Mouse (Mus musculus): ENCODE measurements around the gene Nefh. TPM values are rescaled to one million over a fixed set of nuclear protein-coding genes. Genes with fewer than 3 reads are reported as not detected.

Gene Nefh
- not detected in 2 replicates for polyA plus RNA-seq (2012; ENCODE audit: insufficient read depth, insufficient read length, missing spikeins)

DNA sequence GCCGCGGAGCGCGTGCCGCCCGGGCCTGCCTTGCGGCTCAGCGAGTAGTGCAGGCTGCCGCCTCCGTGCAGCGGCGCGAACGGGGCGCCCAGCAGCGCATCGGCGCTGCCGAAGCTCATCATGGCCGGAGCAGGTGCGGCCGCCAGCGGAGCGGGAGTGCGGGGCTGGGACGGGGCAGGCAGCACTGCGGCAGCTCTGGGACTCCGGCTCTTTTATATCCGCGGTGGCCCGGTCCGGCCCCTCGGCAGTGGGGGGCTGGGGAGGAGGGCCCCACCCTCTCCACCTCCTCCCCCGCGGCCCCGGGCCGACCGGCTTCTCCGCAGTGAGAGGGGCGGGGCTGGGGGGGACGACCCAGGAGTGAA is at the start of gene Nefh:
Gene Nefh (minus strand): TSS at position 252 of the 362 bp plus-strand sequence.
- H3K27ac ChIP-seq (ENCODE audit: insufficient read depth, low read depth, low read length), result no peak within 1 kb of the TSS
- TF ChIP-seq CTCF (IDR thresholded peaks at IDR 0.05; ENCODE audit: low read depth, low read length), result no peak
- H3K4me3 ChIP-seq (ENCODE audit: insufficient read depth, low read length), result peak within 1 kb of the TSS; percentile 57
- no peaks in the 10 kb centered on the region for H3K4me1 ChIP-seq (ENCODE audit: control insufficient read depth, insufficient read depth, low read length)

DNA sequence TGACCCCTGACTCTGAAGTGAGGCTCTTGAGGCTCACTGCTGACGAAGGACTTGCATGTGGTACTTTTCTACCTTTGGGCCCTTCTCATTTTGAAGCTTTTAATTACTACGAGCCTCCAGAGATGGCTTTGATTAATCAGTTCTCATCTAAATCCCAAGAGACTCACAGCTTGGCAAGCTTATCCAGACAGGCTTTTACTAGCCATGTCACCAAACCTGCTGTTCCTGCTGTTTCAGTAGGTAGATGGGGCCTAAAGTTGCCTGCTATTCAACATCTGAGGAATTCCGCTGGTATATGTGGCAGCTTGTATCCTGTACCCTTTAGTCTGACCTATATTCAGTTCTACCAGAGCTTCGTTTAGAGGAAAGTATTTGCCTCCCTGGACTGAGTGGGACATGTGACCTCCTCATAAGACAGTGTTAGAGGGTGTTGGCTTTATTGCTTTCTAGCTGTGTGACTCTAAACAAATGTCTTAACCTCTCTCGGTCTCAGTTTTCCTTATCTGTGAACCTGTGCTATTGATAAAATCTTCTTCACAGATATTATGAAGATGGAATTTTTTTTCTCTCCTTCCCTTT is 48.8 kb upstream of the Nefh start:
- H3K4me3 ChIP-seq (ENCODE audit: insufficient read depth, low read length), result no peak overlapping the region
- peaks cover 22% of the 10 kb centered on the region for H3K4me1 ChIP-seq (ENCODE audit: control insufficient read depth, insufficient read depth, low read length)
- H3K27ac ChIP-seq (ENCODE audit: insufficient read depth, low read depth, low read length), result no peak overlapping the region
- TF ChIP-seq POLR2A (IDR thresholded peaks at IDR 0.05; ENCODE audit: borderline replicate concordance, low read depth, low read length) (no peak), CTCF (IDR thresholded peaks at IDR 0.05; ENCODE audit: low read depth, low read length) (no peak)

- Histone ChIP-seq H3K4me3 (ENCODE audit: insufficient read depth, low read length) (no peak overlapping the region), H3K4me1 (ENCODE audit: control insufficient read depth, insufficient read depth, low read length) (peaks cover 22% of the 10 kb centered on the region), H3K27ac (ENCODE audit: insufficient read depth, low read depth, low read length) (no peak overlapping the region)
- TF ChIP-seq POLR2A (IDR thresholded peaks at IDR 0.05; ENCODE audit: borderline replicate concordance, low read depth, low read length) (no peak), CTCF (IDR thresholded peaks at IDR 0.05; ENCODE audit: low read depth, low read length) (no peak)
These were observed 47.8 kb upstream of the Nefh start for GRCm38 (mm10) chr11:4995676-4996075.

DNA sequence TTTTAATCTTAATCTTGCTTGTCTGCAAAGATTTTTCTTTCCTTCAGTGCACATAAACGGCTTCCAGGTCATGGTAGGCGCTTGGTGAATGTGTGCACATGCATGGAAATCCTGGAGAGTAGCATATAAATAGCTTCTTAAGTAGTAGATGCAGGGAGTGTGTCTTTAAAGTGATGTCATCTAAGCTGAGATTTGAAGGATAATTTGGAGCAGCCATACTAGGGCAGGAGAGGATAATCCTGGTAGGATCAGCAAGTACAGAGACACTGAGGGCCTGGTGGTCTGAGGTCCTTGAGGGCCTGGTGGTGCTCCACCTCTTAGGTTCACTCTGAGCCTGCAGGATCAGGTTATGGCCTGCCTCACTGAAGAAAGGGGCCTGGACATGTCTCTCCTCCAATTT is 44.6 kb upstream of the Nefh start:
- Histone ChIP-seq H3K27ac (ENCODE audit: insufficient read depth, low read depth, low read length) (no peak overlapping the region), H3K4me3 (ENCODE audit: insufficient read depth, low read length) (no peak overlapping the region), H3K4me1 (ENCODE audit: control insufficient read depth, insufficient read depth, low read length) (peaks cover 28% of the 10 kb centered on the region)
- TF ChIP-seq CTCF (IDR thresholded peaks at IDR 0.05; ENCODE audit: low read depth, low read length) (no peak), POLR2A (IDR thresholded peaks at IDR 0.05; ENCODE audit: borderline replicate concordance, low read depth, low read length) (no peak)

DNA sequence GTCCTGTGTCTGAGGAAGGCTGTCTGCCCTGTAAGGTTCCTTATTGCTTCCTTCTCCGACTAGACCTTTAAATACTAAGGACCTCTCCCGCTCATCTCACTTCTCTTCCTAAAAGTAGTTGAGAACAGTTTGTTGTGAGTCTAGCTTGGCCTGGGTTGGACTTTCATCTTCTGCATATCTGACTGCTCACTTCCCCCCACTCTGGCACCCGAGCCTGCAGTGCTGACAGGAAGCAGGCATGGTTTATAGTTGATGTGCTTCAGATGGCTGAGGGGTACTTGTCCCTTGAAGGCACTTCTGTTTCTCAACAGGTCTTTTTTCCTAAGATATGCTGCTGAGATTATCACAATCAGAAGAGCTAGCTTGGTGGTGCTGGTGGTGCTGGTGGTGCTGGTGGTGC is 41.3 kb upstream of the Nefh start:
- no peak overlapping the region for H3K4me3 ChIP-seq (ENCODE audit: insufficient read depth, low read length)
- no peak for TF ChIP-seq POLR2A (IDR thresholded peaks at IDR 0.05; ENCODE audit: borderline replicate concordance, low read depth, low read length)
- no peak for TF ChIP-seq CTCF (IDR thresholded peaks at IDR 0.05; ENCODE audit: low read depth, low read length)
- peaks cover 26% of the 10 kb centered on the region for H3K4me1 ChIP-seq (ENCODE audit: control insufficient read depth, insufficient read depth, low read length)
- H3K27ac ChIP-seq (ENCODE audit: insufficient read depth, low read depth, low read length), result peak overlapping the region; percentile 71

GRCm38 (mm10) chr11:4987487-4987852 is 39.6 kb upstream of the Nefh start:
- peak overlapping the region; percentile 28 for H3K27ac ChIP-seq (ENCODE audit: insufficient read depth, low read depth, low read length)
- H3K4me3 ChIP-seq (ENCODE audit: insufficient read depth, low read length), result peak overlapping the region; percentile 72
- H3K4me1 ChIP-seq (ENCODE audit: control insufficient read depth, insufficient read depth, low read length), result peaks cover 26% of the 10 kb centered on the region
- no peak for TF ChIP-seq POLR2A (IDR thresholded peaks at IDR 0.05; ENCODE audit: borderline replicate concordance, low read depth, low read length)
- TF ChIP-seq CTCF (IDR thresholded peaks at IDR 0.05; ENCODE audit: low read depth, low read length), result no peak

GRCm38 (mm10) chr11:4986695-4987486 is 39.0 kb upstream of the Nefh start, which contains the start of gene Ap1b1:
Gene Ap1b1 (plus strand): TSS chr11:4986824.
- peaks cover 26% of the 10 kb centered on the region for H3K4me1 ChIP-seq (ENCODE audit: control insufficient read depth, insufficient read depth, low read length)
- TF ChIP-seq POLR2A (IDR thresholded peaks at IDR 0.05; ENCODE audit: borderline replicate concordance, low read depth, low read length), result no peak
- TF ChIP-seq CTCF (IDR thresholded peaks at IDR 0.05; ENCODE audit: low read depth, low read length), result no peak
- H3K4me3 ChIP-seq (ENCODE audit: insufficient read depth, low read length), result peak within 1 kb of the TSS; percentile 72
- peak within 1 kb of the TSS; percentile 28 for H3K27ac ChIP-seq (ENCODE audit: insufficient read depth, low read depth, low read length)

GRCm38 (mm10) chr11:4984799-4985198 is 36.9 kb upstream of the Nefh start:
- no peak for TF ChIP-seq CTCF (IDR thresholded peaks at IDR 0.05; ENCODE audit: low read depth, low read length)
- no peak for TF ChIP-seq POLR2A (IDR thresholded peaks at IDR 0.05; ENCODE audit: borderline replicate concordance, low read depth, low read length)
- H3K4me3 ChIP-seq (ENCODE audit: insufficient read depth, low read length), result no peak overlapping the region
- H3K27ac ChIP-seq (ENCODE audit: insufficient read depth, low read depth, low read length), result no peak overlapping the region
- H3K4me1 ChIP-seq (ENCODE audit: control insufficient read depth, insufficient read depth, low read length), result peaks cover 23% of the 10 kb centered on the region

- Histone ChIP-seq H3K27ac (ENCODE audit: insufficient read depth, low read depth, low read length) (no peak overlapping the region), H3K4me1 (ENCODE audit: control insufficient read depth, insufficient read depth, low read length) (peaks cover 18% of the 10 kb centered on the region), H3K4me3 (ENCODE audit: insufficient read depth, low read length) (no peak overlapping the region)
- TF ChIP-seq POLR2A (IDR thresholded peaks at IDR 0.05; ENCODE audit: borderline replicate concordance, low read depth, low read length), result no peak
- no peak for TF ChIP-seq CTCF (IDR thresholded peaks at IDR 0.05; ENCODE audit: low read depth, low read length)
These were observed 36.4 kb upstream of the Nefh start for GRCm38 (mm10) chr11:4984249-4984648.

GRCm38 (mm10) chr11:4983538-4983937 is 35.7 kb upstream of the Nefh start:
- H3K4me1 ChIP-seq (ENCODE audit: control insufficient read depth, insufficient read depth, low read length), result peaks cover 12% of the 10 kb centered on the region
- TF ChIP-seq CTCF (IDR thresholded peaks at IDR 0.05; ENCODE audit: low read depth, low read length), result no peak
- no peak for TF ChIP-seq POLR2A (IDR thresholded peaks at IDR 0.05; ENCODE audit: borderline replicate concordance, low read depth, low read length)
- H3K4me3 ChIP-seq (ENCODE audit: insufficient read depth, low read length), result no peak overlapping the region
- H3K27ac ChIP-seq (ENCODE audit: insufficient read depth, low read depth, low read length), result no peak overlapping the region

All from bone marrow macrophage, adult 2 months (primary cell).